Mouse (Mus musculus) monocyte, adult 2 months (primary cell): ENCODE results near the gene Lgals1.

ENCODE experiments used
- DNase-seq, 2 experiments: peaks; one replicate each; pipeline ENCODE4 v3.0.0; 2022; ENCODE audit warnings: low spot score in 2 of 2, low read depth in 1 of 2

Gene Lgals1

DNA sequence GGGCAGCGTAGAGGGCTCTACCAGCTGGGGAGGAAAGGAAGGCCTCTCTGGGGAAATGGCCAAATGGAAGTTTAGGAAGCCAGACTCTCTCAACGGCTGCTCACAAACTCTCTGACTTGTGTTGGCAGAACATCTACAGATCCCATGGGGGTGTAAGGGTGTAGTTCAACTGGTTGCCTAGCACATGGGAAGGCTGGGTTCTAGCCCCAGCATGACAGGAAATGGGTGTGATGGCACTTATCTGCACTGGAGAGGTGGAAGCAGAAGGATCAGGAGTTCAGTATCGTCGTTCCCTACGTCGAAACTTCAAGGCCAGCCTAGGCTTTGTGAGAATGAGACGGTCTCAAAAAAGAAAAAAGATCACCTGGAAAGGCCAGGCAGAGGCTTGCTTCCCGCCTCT lies 17.5 kb upstream of the Lgals1 start:
- DNase-seq, result no peak

DNA sequence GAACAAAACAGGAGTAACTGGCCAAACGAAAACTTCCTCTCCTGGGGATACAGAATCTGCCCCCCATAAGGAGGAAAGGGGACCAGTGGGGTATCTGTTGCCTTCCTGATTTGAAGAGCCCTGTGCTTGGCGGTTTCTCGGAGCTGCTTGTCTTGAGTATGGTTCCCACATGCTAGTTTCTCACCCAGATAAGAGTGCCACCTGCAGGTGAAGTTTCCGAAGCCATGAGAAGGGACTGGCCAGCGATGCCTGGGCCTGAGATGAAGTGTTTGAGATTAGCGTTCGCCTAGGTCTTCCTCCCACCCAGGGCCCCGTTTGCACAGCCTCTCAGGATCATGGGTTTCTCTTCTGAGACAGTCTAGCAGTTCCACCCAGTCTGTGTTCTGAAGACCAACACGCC lies 14.5 kb upstream of the Lgals1 start:
- DNase-seq, result no peak

DNA sequence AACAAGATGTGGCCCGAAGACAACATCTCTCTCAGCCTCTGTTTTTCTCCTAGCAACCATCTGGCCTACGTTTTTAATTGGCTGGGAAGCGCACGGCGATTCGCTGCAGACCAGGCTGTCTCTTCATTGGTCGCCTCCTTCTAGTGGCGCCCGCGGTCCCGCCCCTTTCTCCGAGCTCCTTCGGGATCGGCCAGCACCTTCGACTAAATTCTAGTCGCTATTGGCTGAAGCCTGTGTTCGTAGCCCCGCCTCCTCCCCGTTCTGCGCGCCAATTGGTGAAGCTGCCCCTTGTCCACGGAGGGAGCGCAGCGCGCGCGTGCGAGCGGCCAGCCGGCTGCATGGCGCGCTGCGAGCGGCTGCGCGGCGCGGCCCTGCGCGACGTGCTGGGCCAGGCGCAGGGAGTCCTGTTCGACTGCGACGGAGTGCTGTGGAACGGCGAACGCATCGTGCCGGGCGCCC lies 12.9 kb upstream of the Lgals1 start, which contains the start of gene Pdxp:
Gene Pdxp, plus strand, starts transcription at position 288 of the 459 bp plus-strand sequence.
- peak; percentile 84 to 86 for DNase-seq

DNA sequence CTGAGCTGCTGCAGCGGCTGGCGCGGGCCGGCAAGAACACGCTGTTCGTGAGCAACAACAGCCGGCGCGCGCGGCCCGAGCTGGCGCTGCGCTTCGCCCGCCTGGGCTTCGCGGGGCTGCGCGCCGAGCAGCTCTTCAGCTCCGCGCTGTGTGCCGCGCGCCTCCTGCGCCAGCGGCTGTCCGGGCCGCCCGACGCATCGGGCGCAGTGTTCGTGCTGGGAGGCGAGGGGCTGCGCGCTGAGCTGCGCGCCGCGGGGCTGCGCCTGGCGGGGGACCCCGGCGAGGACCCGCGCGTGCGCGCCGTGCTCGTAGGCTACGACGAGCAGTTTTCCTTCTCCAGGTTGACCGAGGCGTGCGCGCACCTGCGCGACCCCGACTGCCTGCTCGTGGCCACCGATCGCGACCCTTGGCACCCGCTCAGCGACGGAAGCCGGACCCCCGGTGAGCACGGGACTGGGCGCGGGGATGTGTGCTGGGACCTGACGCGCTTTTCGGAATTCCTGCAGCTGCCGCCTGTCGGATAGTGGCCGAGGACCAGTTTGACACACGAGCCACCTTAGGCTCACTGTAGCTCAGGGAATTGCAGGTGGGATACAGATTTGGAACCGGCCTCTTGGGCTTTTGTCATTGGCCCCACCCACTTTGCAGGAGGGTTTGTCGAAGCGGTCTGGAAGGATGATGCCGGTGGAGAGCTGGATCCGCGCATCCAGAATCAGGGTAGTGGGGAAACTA lies 12.3 kb upstream of the Lgals1 start:
- DNase-seq, result no peak

DNA sequence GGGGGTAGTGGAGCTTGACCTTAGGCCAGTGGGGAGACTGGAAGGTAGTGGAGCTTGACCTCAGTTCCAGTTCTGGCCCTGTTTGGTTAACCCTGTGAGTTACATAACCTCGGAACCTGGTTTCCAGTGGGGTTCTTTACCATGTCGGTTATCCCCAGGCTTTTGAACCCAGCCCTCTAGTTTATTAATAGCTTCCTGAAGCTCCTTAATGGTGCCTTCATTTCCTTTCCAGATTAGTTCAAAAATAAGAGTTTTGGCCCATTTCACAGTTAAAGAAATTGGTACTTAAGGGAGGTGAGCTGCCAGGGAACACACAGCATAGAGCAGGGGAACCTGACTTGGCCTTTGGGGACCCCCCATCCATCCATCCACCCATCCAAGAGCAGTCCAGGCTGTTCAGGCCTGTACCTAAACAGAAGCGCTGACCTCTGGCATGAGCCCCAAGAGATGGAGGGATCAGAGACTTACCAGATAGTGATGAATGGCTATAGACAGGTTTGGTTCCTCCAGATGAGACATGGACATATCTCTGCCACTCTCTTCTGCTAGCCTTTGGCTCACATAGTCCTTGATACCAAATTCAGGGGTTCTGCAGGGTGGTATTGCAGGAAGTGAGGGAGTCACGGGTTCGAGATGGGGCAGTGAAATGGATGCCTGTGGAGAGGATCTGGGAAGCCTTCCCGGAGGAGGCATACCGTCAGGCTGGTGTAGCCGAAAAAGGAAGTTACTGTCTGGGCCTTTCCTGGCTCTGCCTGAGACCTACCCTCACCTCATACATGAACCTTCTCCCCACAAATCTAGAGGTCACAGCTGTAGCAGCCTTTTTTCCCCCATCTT lies 11.5 kb upstream of the Lgals1 start:
- DNase-seq, result no peak

DNA sequence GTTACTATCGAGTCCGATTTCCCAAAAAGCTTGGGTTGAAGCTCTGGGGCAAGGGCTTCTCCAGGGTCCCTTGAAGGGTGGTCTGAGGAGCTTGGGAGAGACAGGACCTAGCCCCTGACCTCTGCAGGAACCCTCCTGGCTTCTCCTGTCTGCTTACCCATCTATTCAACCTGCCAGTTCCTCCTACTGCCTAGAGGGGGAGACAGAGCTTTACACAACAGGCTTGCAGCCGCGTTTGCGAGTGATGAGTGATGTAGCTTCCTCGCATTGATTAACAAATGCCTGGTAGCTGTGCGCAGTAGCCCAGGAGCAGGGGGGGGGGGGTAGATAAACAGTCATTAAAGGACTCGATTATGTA lies 10.9 kb upstream of the Lgals1 start:
- peak in 1 of 2 experiments; percentile 43 for DNase-seq

DNA sequence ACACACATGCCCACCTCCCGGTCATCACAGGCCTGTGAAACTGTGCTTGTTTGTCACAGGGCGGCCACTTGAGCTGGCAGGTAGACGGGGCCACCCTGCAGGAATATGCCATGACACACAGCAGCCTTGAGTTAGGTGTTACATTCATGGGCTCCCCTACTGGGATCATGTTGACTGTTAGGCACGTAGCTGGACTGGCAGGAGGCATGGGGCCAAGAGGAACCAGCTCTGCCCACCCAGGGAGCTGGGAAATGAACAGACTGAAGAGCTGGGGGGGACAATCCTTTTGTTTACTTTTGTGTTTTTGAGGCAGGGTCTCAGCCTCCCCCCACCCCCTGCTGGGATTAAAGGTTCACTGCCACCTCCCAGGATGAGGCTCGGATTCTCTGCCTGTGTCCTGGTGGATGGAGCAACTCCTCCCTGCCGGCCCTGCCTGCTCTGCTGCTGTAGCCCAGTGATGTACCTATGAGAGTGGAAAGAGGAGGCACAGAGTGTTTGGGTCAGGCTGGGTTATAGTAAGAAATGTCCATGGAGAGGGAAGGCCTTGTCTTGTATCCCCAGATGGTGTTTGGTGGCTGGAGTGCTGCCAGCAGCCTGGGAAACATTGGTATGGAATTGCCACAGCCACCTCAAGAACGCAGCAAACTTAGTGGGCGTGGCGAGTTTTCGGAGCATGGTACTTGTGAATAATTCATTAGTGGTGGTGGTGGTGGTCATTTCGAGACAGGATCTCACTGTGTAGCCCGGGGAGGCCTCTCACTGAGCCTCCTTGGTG lies 10.3 kb upstream of the Lgals1 start:
- DNase-seq, result no peak

DNA sequence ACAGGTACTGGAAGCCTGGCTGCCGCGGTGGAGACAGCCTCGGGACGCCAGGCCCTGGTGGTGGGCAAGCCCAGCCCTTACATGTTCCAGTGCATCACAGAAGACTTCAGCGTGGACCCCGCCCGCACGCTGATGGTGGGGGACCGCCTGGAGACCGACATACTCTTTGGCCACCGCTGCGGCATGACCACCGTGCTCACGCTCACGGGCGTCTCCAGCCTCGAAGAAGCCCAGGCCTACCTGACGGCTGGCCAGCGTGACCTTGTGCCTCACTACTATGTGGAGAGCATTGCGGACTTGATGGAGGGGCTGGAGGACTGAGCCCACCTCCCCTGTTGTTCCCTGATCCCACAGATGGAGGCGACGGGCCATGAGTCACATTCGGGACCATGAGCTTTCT lies 8.4 kb upstream of the Lgals1 start:
- DNase-seq, result no peak

DNA sequence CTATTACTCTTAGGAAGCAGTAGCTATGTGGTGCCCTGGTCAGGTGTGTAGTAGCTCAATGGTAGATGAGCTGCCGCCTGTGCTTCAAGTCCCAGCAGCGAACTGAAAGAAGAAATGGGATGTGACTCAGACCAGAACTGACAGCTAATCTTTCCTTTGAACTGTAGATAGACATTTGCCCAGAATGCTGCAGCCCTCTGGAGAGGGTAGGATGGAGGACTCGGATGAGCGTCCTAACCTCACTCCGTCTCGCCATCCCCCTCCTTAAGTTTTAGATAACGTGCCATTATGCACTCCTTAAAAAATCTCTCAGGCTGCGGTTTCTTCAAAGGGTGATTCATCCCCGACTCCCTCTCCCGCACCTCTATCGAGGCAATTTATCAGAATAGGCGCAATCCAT lies 6.6 kb upstream of the Lgals1 start:
- no peak for DNase-seq

DNA sequence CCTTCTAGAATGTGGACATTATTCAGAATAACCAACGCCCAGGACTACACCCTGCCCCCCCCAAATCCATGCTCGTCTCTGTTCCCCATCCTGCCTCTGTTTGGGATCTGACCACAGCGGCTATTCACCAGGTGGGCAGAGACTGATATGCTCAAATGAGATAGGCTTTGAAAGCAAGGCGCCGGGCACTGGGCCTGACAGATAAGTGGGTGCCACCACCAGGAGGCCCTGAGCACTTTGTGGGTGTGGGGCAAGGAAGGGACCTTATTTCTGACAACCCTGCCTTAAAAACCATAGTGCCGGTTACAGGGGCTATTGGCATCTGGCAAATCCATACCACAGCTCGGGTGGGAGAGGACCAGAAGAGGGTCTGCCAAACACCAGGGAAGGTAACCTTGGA lies 3.8 kb upstream of the Lgals1 start:
- DNase-seq, result no peak

DNA sequence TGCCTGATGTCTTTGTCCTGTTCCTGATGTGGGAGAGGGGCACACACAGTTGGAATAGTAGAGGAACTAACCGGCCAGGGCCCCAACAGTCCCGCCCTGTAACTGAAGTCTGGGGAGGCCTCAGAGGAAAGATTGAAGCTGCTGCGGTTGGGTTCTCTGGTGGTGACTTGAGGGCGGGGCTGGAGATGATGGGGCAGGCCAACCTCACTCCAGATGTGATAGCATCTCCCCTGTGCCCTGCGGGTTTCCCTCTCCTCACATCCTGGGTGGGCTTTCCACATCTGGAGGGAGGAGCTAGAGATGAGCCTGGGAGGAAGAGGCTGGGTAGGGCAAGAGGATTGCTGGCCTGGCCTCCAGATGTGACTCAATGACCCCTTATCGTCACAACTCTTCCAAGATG lies 2.9 kb upstream of the Lgals1 start:
- no peak for DNase-seq

DNA sequence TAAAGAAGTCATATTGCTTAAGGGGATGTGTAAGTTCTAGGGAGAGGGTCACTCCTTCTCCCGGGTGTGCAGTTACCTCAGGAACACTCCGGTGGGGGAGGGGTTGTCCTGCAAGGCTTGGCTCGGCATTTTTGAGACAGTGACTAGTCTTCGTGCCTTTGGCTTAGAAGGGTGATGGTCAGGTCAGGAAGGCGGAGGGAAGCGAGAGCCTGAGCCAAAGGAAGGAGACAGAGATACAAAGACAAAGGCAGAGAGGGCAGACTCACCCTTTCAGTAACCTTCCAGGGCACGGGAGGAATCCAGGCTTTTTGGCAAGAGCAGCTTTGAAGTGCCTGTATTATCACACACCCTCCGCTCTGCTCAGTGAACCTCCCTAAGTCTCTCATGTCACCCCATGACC lies 1.4 kb upstream of the Lgals1 start:
- DNase-seq, result no peak

DNA sequence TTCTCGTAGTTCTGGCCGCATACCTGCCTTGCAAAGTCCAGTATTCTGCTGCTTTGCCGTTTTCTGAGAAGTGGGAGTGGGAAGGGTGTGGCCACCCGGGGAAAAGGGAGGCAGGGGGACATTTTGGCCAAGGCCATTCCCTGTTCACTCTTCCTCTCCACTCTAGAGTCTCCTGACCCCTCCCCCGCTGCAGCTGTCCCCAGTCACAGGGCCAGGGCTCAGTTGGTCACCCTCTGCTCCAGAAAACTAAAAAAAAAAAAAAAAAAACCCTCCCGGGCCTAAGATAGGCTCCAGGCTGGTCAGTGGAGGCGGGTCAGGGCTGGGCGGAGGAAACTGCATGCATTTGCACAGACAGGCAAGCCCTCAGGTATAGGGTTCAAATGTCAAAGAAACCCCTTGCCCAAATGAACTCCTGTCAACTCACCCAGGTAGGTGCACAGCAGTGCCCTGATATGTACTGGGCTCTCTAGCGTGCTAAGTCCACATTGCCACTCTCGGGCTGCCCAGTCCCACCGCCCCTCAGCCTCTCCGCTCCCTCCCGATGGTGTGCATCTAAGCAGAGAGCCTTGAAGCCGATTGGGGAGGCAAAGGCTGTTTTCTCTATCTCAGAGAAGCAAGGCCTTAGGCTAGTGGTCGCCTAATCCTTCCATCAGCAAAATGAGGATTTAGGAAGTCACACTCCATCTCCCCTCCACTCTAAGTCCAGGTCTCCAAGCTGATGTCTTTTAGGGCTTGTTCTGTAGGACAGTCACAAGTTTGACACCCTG lies 679 bp downstream of the Lgals1 start:
- no peak for DNase-seq

DNA sequence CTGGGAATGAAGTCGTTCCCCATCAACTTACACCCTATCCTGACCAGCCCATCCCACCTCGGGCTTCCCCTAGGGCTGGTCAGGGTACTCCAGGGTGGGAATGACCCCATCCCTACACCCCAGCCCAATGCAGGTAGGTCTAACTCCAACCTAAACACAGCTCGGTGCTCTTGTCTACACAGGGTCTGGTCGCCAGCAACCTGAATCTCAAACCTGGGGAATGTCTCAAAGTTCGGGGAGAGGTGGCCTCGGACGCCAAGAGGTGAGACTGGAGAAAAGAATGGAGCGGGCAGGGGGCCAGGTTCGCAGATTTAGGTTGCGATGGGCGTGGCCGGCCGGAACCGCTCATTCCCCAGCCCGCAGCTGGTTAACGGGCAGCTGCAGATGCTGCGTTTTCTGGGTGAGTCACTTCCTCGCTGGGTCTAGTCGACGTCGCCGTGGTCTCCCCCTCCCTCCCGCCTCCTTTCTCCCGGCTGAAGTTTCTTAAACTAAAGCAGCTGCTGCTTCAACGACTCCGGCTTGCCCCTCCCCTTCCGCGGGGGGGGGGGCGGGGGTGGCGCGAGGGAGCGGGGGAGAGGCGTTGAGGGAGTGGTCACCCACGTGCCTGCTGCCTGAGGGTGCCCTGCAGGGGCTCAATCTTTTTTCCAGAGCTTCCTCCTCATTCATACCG lies 1.4 kb downstream of the Lgals1 start:
- peak; percentile 53 to 58 for DNase-seq

DNA sequence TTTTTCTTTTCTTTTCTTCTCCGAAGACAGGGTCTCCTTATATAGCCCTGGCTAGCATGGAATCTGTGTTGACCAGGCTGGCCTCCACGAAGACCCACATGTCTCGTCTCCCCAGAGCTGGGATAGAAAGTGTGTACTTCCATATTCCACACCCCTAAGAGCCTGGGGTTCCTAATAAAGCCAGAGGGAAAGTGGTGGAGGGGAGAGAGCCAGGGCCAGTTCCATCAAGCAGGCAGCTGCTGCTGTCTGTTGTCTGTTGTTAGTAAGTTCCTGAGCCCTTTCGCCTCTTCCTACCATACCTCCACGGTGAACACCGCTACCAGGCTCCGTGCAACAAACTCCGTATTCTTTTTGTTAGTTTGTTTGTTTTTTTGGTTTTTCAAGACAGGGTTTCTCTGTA lies 2.0 kb downstream of the Lgals1 start:
- DNase-seq, result no peak

DNA sequence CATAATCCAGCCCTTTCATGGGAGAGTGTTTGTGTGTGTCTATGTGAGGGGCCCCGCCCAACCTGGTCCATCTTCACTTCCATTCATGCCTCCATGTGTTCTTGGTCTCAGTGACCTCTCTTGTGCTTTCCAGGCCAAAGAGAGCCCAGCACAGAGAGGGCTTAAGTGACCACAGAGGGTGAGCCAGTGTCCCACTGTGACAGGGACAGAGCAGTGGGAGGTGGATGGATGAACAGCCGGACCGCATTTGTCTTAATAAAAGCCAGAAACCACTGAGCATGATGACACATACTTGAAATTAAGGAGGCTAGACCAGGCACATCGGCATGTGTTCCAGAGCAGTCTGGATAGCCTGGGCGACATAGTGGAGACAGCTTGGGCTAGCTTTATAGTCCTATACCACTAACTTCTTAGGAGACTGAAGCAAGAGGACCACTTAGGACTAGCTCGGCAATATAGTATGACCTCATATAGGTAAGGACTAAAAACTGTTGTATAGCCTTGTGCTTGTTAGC lies 3.7 kb downstream of the Lgals1 start:
- no peak for DNase-seq

DNA sequence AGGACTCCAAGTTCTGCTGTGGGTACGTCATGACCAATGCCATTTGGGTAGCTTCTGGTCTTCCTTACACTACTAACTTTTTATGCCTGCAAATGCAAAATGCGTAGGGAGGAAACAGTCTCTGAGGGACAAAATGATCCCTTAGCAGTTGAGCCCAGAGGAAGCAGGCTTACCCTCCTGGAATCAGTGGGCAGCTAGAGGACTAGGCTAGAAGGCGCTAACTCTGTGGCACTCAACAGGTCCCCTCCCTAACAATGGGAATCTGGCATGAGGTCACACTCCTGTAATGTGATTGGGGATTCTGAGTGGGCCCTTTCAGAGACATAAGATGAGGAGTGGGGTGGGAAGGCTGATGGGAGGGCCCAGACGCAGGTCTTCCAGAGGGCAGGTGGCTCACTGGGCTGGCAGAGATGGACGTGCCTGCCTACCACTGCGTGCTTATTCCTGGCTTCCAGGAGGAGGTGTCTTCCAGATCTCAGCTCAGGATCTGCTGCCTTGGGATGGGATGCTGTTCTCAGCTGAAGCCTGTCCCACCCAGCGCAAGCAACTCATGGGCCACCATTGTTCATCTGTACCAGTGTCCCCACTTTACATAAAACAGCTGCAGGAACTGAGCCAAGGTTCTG lies 4.4 kb downstream of the Lgals1 start:
- no peak for DNase-seq

DNA sequence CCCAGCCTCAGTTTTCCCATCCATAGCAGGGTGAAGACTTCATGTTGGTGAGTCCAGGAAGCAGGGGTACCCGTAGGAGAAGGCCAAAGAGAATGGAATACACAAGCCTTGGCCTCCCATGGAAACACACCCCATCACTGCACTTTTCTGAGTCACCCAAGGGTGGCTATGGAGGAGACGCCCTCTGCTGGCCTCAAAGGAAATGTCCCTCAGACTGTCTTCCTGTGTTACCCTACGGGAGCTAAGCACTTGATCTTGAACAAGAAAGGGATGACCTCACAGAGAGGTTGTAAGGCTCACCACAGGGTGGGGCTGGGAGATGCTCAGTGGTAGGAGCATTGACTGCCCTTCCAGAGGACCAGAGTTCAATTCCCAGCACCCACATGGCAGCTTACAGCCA lies 5.1 kb downstream of the Lgals1 start:
- DNase-seq, result peak; percentile 43 to 49

DNA sequence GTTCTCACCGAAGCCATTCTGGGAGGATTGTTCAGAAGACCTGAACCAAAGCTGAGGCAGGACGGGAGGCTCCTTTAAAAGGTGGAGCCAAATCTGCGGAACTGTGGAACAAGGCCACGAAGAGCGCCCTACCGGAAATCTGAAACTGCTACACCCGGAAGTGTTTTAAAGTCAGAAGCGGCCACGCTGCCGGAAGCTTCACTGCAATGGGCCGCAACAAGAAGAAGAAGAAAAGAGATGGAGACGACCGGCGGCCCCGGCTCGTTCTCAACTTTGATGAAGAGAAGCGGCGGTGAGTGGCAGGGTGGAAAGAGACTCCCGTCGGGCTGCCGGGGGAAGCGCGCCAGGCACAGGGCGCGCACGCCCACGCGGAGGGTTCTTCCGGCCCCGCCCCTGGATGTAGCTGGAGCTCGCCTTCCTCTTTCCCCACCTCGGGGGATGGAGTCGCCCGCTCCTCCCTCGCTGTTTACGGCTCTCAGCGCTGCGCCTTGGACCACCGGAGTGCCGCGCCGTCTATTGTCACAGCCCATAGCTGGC lies 8.3 kb downstream of the Lgals1 start, which contains the start of gene Nol12:
Gene Nol12, plus strand, starts transcription at position 150 of the 537 bp plus-strand sequence.
- DNase-seq, result peak; percentile 55 to 71
